Mouse (Mus musculus) thymus, adult 2 months (tissue): Measurements from ENCODE around the gene Fbxo40.

Experiments
- CTCF ChIP-seq: fragments of 200-500 bp; IDR thresholded peaks from 2 replicates; pipeline ENCODE4 v1.5.1; 2012; ENCODE audit warnings: mild to moderate bottlenecking, control low read depth, low read length, moderate library complexity, borderline replicate concordance; ENCODE audit not compliant: control insufficient read depth, poor library complexity, insufficient read depth; ENCODE audit errors: extremely low read depth
- POLR2A ChIP-seq: fragments of 200-500 bp; IDR thresholded peaks from 2 replicates; pipeline ENCODE4 v1.6.1; 2012; ENCODE audit warnings: mild to moderate bottlenecking, low read length, control low read depth, moderate library complexity; ENCODE audit not compliant: control insufficient read depth, poor library complexity, insufficient read depth; ENCODE audit errors: extremely low read depth

- TF ChIP-seq CTCF (no peak), POLR2A (no peak)
These were observed 58.3 kb downstream of the Fbxo40 start for GRCm38 (mm10) chr16:36931976-36932375.
